Mouse (Mus musculus): Measurements from ENCODE around the gene Vapa. TPM values are rescaled to one million over a fixed set of nuclear protein-coding genes. Genes with fewer than 3 reads are reported as not detected.

Gene Vapa
- total and polyA plus RNA-seq, 2 experiments from 2014 or later: 144 to 327 TPM

- TF ChIP-seq CTCF (IDR thresholded peaks at IDR 0.05; ENCODE audit: low read depth): no peak
- no peak for ATAC-seq
- no peak overlapping the region for H3K9ac ChIP-seq
- no peak overlapping the region for H3K4me3 ChIP-seq (ENCODE audit: low read depth, low read length)
- no peak for DNase-seq
- H3K27me3 ChIP-seq (ENCODE audit: insufficient read depth, low read length): no peaks in the 10 kb centered on the region
- no peaks in the 10 kb centered on the region for H3K9me3 ChIP-seq (ENCODE audit: low read length)
- H3K36me3 ChIP-seq (ENCODE audit: insufficient read depth): peaks cover 7% of the 10 kb centered on the region; the same call in 1 of the 2 replicates
- H3K4me2 ChIP-seq (ENCODE audit: low read depth): no peak overlapping the region
- WGBS: 90% methylated on average over 6 of the region's 6 CpGs
- H3K27ac ChIP-seq (ENCODE audit: low read depth, low read length): no peak overlapping the region
- no peaks in the 10 kb centered on the region for H3K4me1 ChIP-seq (ENCODE audit: insufficient read depth)
Observed at GRCm38 (mm10) chr17:65650598-65650997, 37.2 kb upstream of the Vapa start.

DNA sequence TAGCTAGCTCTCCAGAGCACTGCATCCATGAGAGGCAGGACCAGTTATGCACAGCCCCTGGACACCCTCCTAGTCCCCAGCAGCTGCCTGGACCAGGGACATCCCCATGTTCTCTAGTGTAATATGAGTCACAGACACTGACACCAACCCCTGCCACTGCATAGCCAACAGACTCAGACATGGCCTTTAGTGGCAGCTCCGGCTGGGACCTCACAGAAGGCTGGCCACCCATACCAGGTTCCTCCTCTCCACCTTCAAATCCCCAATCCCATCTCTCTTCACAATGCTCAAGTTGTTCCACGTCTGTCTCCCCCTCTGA, 35.8 kb upstream of the Vapa start:
- H3K9ac ChIP-seq: no peak overlapping the region
- no peak overlapping the region for H3K4me3 ChIP-seq (ENCODE audit: low read depth, low read length)
- ATAC-seq (no peak), DNase-seq (no peak)
- H3K9me3 ChIP-seq (ENCODE audit: low read length): no peaks in the 10 kb centered on the region
- WGBS: 90% methylated on average over 2 of the region's 2 CpGs
- no peak for TF ChIP-seq CTCF (IDR thresholded peaks at IDR 0.05; ENCODE audit: low read depth)
- H3K4me1 ChIP-seq (ENCODE audit: insufficient read depth): no peaks in the 10 kb centered on the region
- no peaks in the 10 kb centered on the region for H3K27me3 ChIP-seq (ENCODE audit: insufficient read depth, low read length)
- H3K27ac ChIP-seq (ENCODE audit: low read depth, low read length): no peak overlapping the region
- H3K36me3 ChIP-seq (ENCODE audit: insufficient read depth): peaks cover 7% of the 10 kb centered on the region; the same call in 1 of the 2 replicates
- H3K4me2 ChIP-seq (ENCODE audit: low read depth): no peak overlapping the region

GRCm38 (mm10) chr17:65648371-65649174, 35.2 kb upstream of the Vapa start:
- ATAC-seq: no peak
- no peak for TF ChIP-seq CTCF (IDR thresholded peaks at IDR 0.05; ENCODE audit: low read depth)
- Histone ChIP-seq H3K4me3 (ENCODE audit: low read depth, low read length) (no peak overlapping the region), H3K27me3 (ENCODE audit: insufficient read depth, low read length) (no peaks in the 10 kb centered on the region), H3K9me3 (ENCODE audit: low read length) (no peaks in the 10 kb centered on the region), H3K36me3 (ENCODE audit: insufficient read depth) (peaks cover 7% of the 10 kb centered on the region; the same call in 1 of the 2 replicates), H3K27ac (ENCODE audit: low read depth, low read length) (no peak overlapping the region), H3K4me1 (ENCODE audit: insufficient read depth) (0 out of 2 replicates have a peak, but pooled peaks cover under 1% of the 10 kb centered on the region), H3K9ac (no peak overlapping the region), H3K4me2 (ENCODE audit: low read depth) (no peak overlapping the region)
- DNase-seq: no peak
- WGBS: 89% methylated on average over 9 of the region's 9 CpGs

DNA sequence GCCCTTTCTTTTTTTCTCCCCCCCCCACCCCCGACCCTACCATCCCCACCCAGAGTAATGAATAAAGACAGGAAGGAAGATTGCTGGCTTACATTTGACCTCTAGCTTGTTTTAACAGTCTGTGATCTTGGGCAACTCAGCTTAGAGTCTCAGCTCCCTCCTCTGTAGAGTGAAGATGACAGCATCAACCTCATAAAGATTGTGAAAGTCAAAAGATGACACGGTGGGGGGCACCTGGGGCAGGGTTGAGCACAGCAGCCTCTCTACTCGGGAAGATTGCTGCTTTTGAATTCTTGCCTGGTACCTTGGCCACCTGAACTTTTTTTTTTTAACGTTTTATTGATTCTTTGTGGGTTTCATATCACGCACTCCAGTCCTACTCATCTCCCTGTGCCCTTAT, 34.6 kb upstream of the Vapa start:
- 0 out of 2 replicates have a peak, but pooled peaks cover 5% of the 10 kb centered on the region for H3K4me1 ChIP-seq (ENCODE audit: insufficient read depth)
- no peak overlapping the region for H3K9ac ChIP-seq
- no peaks in the 10 kb centered on the region for H3K27me3 ChIP-seq (ENCODE audit: insufficient read depth, low read length)
- H3K4me3 ChIP-seq (ENCODE audit: low read depth, low read length): no peak overlapping the region
- TF ChIP-seq CTCF (IDR thresholded peaks at IDR 0.05; ENCODE audit: low read depth): no peak
- 64% methylated on average over 5 of the region's 5 CpGs for WGBS
- no peak overlapping the region for H3K27ac ChIP-seq (ENCODE audit: low read depth, low read length)
- H3K4me2 ChIP-seq (ENCODE audit: low read depth): no peak overlapping the region
- DNase-seq: no peak
- ATAC-seq: no peak
- H3K36me3 ChIP-seq (ENCODE audit: insufficient read depth): peaks cover 7% of the 10 kb centered on the region; the same call in 1 of the 2 replicates
- H3K9me3 ChIP-seq (ENCODE audit: low read length): no peaks in the 10 kb centered on the region

- H3K4me3 ChIP-seq (ENCODE audit: low read depth, low read length): no peak overlapping the region
- H3K9ac ChIP-seq: no peak overlapping the region
- H3K27ac ChIP-seq (ENCODE audit: low read depth, low read length): no peak overlapping the region
- TF ChIP-seq CTCF (IDR thresholded peaks at IDR 0.05; ENCODE audit: low read depth): no peak
- no peaks in the 10 kb centered on the region for H3K9me3 ChIP-seq (ENCODE audit: low read length)
- H3K4me2 ChIP-seq (ENCODE audit: low read depth): no peak overlapping the region
- H3K27me3 ChIP-seq (ENCODE audit: insufficient read depth, low read length): no peaks in the 10 kb centered on the region
- ATAC-seq (no peak), DNase-seq (no peak)
- WGBS: 84% methylated on average over 6 of the region's 6 CpGs
- H3K4me1 ChIP-seq (ENCODE audit: insufficient read depth): 0 out of 2 replicates have a peak, but pooled peaks cover 5% of the 10 kb centered on the region
- peaks cover 4% of the 10 kb centered on the region; the same call in 1 of the 2 replicates for H3K36me3 ChIP-seq (ENCODE audit: insufficient read depth)
Observed at GRCm38 (mm10) chr17:65647226-65647625, 33.9 kb upstream of the Vapa start.

DNA sequence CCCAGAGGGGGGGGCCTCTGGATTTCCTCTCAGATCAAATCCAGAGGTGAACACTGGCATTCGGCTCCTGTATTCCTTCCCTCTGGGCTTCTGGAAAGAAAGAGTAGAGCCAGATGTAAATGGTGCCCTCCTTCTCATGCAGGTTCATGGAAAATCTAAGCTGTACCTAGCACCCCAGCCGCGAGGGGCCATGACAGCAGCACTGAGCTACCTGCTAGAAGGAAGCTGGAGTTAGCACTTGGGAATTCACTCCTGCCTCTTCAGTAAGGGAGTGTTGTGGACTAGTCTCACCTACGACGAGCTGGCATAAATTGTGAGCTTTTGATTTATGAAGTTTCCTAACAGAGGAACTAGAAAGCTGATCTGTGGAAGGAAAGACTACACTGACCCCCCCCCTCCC, 30.2 kb upstream of the Vapa start:
- no peak for ATAC-seq
- Histone ChIP-seq H3K27me3 (ENCODE audit: insufficient read depth, low read length) (no peaks in the 10 kb centered on the region), H3K36me3 (ENCODE audit: insufficient read depth) (no peaks in the 10 kb centered on the region), H3K4me3 (ENCODE audit: low read depth, low read length) (no peak overlapping the region), H3K27ac (ENCODE audit: low read depth, low read length) (peak overlapping the region; percentile 37; the same call in 1 of the 2 replicates), H3K4me1 (ENCODE audit: insufficient read depth) (0 out of 2 replicates have a peak, but pooled peaks cover 5% of the 10 kb centered on the region), H3K9ac (no peak overlapping the region), H3K9me3 (ENCODE audit: low read length) (no peaks in the 10 kb centered on the region), H3K4me2 (ENCODE audit: low read depth) (no peak overlapping the region)
- TF ChIP-seq CTCF (IDR thresholded peaks at IDR 0.05; ENCODE audit: low read depth): no peak
- 83% methylated on average over 5 of the region's 5 CpGs for WGBS
- DNase-seq: no peak

GRCm38 (mm10) chr17:65643051-65643521, 29.7 kb upstream of the Vapa start:
- peak; percentile 65 for DNase-seq
- peak; percentile 77 for ATAC-seq

More at GRCm38 (mm10) chr17:65643051-65643521, 29.7 kb upstream of the Vapa start:
- peak overlapping the region; percentile 37 for H3K27ac ChIP-seq (ENCODE audit: low read depth, low read length)
- H3K36me3 ChIP-seq (ENCODE audit: insufficient read depth): no peaks in the 10 kb centered on the region
- H3K27me3 ChIP-seq (ENCODE audit: insufficient read depth, low read length): no peaks in the 10 kb centered on the region
- H3K9ac ChIP-seq: no peak overlapping the region; the same call in 1 of the 2 replicates
- 0 out of 2 replicates have a peak, but pooled peaks cover 5% of the 10 kb centered on the region for H3K4me1 ChIP-seq (ENCODE audit: insufficient read depth)
- WGBS: 25% methylated on average over 10 of the region's 10 CpGs
- H3K4me3 ChIP-seq (ENCODE audit: low read depth, low read length): no peak overlapping the region
- peak overlapping the region; percentile 2; the same call in 1 of the 2 replicates for H3K4me2 ChIP-seq (ENCODE audit: low read depth)
- TF ChIP-seq CTCF (IDR thresholded peaks at IDR 0.05; ENCODE audit: low read depth): no peak
- no peaks in the 10 kb centered on the region for H3K9me3 ChIP-seq (ENCODE audit: low read length)
